Mouse (Mus musculus) midbrain, embryonic 10.5 days (tissue): ENCODE measurements around the gene Gas7. TPM values are rescaled to one million over a fixed set of nuclear protein-coding genes. Genes with fewer than 3 reads are reported as not detected.

Experiments used
- DNase-seq: peaks from one replicate; pipeline ENCODE4 v3.0.0-alpha.2; 2017; ENCODE audit warnings: low spot score
- H3K27ac ChIP-seq: fragments of 300-500 bp; sonication (generic); replicated peaks from 2 replicates; pipeline ENCODE4 v1.5.1; 2016; ENCODE audit warnings: mild to moderate bottlenecking
- H3K27me3 ChIP-seq: fragments of 300-500 bp; sonication (generic); 2 replicates; pipeline ENCODE4 v1.6.1; 2016; ENCODE audit warnings: low read depth, mild to moderate bottlenecking; ENCODE audit not compliant: poor library complexity, severe bottlenecking
- H3K36me3 ChIP-seq: fragments of 300-500 bp; sonication (generic); 2 replicates; pipeline ENCODE4 v1.6.1; 2016; ENCODE audit warnings: mild to moderate bottlenecking, moderate library complexity
- H3K4me1 ChIP-seq: fragments of 300-500 bp; sonication (generic); 2 replicates; pipeline ENCODE4 v1.6.1; 2016
- H3K4me3 ChIP-seq: fragments of 300-500 bp; sonication (generic); 2 replicates; pipeline ENCODE4 v1.5.1; 2016; ENCODE audit warnings: mild to moderate bottlenecking, moderate library complexity
- H3K9me3 ChIP-seq: fragments of 300-500 bp; sonication (generic); replicated peaks from 2 replicates; pipeline ENCODE4 v1.6.1; 2016; ENCODE audit warnings: mild to moderate bottlenecking
- WGBS: fragments of 180-500 bp; shearing (Covaris S2); methylation state at CpG from one replicate; pipeline ENCODE4 v1.1.7; 2016; 5-methylcytosine and 5-hydroxymethylcytosine counted together
- polyA plus RNA-seq: library from polyadenylated mRNA; unstranded; fragments of >200 nt; fragmentation: Nextera tagmentation; extraction: Ambion mirVana; gene quantifications from 2 replicates; pipeline ENCODE4 v1.2.1, GENCODE M21; 2016

Gene Gas7
- polyA plus RNA-seq, 1 experiment from 2014 or later: 2.9 TPM

DNA sequence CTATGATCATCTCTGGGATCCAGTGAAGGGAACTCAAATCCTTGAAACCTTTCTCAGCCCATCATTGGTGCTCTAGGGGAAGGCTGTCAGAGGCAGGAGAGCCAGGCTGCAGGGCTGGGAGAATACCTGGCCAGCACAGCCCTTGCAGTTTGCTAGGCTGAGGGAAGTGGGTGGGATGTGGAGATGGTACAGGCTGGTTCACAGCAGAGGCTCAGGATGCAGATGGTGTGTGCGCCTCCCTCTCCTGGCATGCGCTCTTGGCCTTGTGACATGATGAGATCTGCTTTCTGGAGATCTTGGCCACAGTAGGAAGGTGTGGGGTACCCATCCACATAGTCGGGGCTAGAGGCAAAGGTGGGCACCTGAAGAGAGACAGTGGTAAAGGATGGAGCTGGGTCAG is 209.0 kb downstream of the Gas7 start:
- WGBS: 74% methylated on average over 3 of the region's 3 CpGs
- H3K4me1 ChIP-seq: no peaks in the 10 kb centered on the region
- H3K27ac ChIP-seq: no peak overlapping the region
- no peaks in the 10 kb centered on the region for H3K36me3 ChIP-seq
- H3K4me3 ChIP-seq: no peak overlapping the region
- no peak for DNase-seq
- no peaks in the 10 kb centered on the region for H3K27me3 ChIP-seq
- H3K9me3 ChIP-seq: no peaks in the 10 kb centered on the region

DNA sequence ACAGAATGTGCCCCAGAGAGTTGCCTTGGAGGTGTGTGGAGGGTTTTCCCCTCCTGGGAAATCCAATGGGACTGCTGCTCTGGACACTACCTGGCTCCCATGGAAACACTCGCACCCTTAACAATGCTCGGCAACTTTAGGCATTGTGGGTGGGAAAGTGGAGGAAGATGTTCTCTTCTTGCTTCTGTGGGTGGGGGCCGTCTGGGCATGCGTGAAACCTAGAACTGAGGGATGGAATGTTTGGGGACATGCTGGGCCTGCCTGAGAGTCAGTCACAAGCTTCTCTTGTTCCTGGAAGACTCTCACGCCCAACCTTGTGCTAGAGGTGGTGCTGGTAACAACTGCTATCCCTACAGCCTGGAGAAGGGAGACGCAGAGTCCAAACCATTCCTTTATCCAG is 209.7 kb downstream of the Gas7 start:
- no peaks in the 10 kb centered on the region for H3K27me3 ChIP-seq
- H3K9me3 ChIP-seq: no peaks in the 10 kb centered on the region
- no peak for DNase-seq
- H3K4me3 ChIP-seq: no peak overlapping the region
- no peak overlapping the region for H3K27ac ChIP-seq
- H3K36me3 ChIP-seq: no peaks in the 10 kb centered on the region
- no peaks in the 10 kb centered on the region for H3K4me1 ChIP-seq
- WGBS: 79% methylated on average over 6 of the region's 6 CpGs

DNA sequence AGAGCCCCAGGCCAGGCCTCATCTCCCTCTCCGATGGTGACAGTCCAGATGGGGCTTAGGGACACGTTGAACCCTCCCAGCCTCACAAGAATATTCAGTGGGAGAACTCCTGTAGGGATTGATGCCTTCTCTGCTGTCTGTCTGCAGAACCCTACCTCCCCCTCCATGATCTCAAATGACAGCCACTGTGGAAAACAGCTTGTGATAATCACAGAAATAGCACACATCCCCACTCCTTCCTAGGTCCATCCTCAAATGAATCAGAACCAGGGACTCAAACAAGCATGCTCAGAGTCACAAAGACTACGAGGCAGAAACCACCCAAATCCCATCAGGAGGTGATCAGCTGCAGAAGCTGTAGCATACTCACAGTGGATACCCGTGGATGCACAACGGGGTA is 210.9 kb downstream of the Gas7 start:
- 85% methylated on average over 5 of the region's 5 CpGs for WGBS
- H3K27ac ChIP-seq: no peak overlapping the region
- H3K4me3 ChIP-seq: no peak overlapping the region
- no peak for DNase-seq
- H3K4me1 ChIP-seq: no peaks in the 10 kb centered on the region
- H3K9me3 ChIP-seq: no peaks in the 10 kb centered on the region
- H3K36me3 ChIP-seq: no peaks in the 10 kb centered on the region
- H3K27me3 ChIP-seq: no peaks in the 10 kb centered on the region

GRCm38 (mm10) chr11:67667531-67668332 is 212.5 kb downstream of the Gas7 start:
- Histone ChIP-seq H3K9me3 (no peaks in the 10 kb centered on the region), H3K36me3 (no peaks in the 10 kb centered on the region), H3K4me3 (no peak overlapping the region), H3K4me1 (no peaks in the 10 kb centered on the region), H3K27ac (no peak overlapping the region), H3K27me3 (no peaks in the 10 kb centered on the region)
- WGBS: 94% methylated on average over 13 of the region's 13 CpGs
- DNase-seq: no peak

DNA sequence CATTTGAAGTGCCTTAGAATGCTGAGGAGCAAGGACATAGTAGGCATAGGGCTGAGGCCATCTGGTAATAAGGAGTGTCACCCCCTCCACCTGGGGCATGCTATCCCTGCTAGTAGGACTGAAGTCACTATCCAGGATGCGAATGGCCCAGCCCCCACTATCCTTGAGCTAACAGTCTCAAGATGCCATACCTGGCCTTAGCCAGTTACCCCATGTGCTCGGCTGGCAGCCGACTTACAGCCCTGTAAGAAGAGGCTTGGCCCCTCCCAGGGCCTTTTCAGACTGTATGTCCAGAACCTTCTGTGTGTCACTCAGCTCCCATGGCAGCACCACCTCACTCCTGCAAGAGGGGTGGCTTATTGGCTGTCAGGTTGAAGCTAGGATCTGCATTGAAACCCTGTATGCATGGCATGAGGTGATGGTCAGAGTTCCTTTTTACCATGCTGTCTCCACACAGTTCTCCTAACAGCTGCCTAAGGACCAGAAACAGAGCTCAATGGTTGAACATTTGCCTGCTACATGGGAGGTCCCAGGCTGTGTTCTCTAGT is 213.3 kb downstream of the Gas7 start:
- WGBS: 92% methylated on average over 3 of the region's 3 CpGs
- Histone ChIP-seq H3K27me3 (no peaks in the 10 kb centered on the region), H3K4me3 (no peak overlapping the region), H3K36me3 (no peaks in the 10 kb centered on the region), H3K27ac (no peak overlapping the region), H3K9me3 (no peaks in the 10 kb centered on the region), H3K4me1 (no peaks in the 10 kb centered on the region)
- DNase-seq: no peak

GRCm38 (mm10) chr11:67670031-67670430 is 214.8 kb downstream of the Gas7 start:
- H3K4me3 ChIP-seq: no peak overlapping the region
- whole genome bisulfite sequencing: 96% methylated on average over 6 of the region's 6 CpGs
- DNase-seq: no peak

DNA sequence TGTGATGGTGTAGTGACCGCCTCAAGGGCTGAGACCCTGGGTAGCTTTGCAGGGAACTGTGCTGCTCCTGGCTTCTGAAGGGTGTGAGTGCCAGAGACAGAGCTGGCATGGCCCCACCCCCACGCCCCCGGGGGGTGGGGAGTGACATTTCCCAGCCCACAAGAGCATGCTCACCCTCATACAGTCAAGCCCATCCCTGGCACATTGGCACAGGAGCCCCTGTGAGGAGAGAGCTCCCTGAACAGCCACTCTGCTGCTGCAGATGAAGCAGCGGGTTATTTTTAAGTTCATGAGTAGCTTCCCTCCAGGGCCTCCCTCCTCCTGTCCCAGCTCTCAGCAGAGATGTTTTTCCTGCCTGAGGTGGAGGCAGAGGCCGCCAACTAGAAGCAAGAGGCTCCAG is 216.9 kb downstream of the Gas7 start:
- no peaks in the 10 kb centered on the region for H3K9me3 ChIP-seq
- 83% methylated on average over 5 of the region's 5 CpGs for WGBS
- H3K4me1 ChIP-seq: no peaks in the 10 kb centered on the region
- H3K27me3 ChIP-seq: no peaks in the 10 kb centered on the region
- H3K36me3 ChIP-seq: no peaks in the 10 kb centered on the region
- no peak overlapping the region for H3K4me3 ChIP-seq
- DNase-seq: no peak
- no peak overlapping the region for H3K27ac ChIP-seq

More at GRCm38 (mm10) chr11:67670031-67670430, 214.8 kb downstream of the Gas7 start:
- H3K4me1 ChIP-seq: no peaks in the 10 kb centered on the region
- H3K27ac ChIP-seq: no peak overlapping the region
- H3K36me3 ChIP-seq: no peaks in the 10 kb centered on the region
- H3K9me3 ChIP-seq: no peaks in the 10 kb centered on the region
- H3K27me3 ChIP-seq: no peaks in the 10 kb centered on the region

DNA sequence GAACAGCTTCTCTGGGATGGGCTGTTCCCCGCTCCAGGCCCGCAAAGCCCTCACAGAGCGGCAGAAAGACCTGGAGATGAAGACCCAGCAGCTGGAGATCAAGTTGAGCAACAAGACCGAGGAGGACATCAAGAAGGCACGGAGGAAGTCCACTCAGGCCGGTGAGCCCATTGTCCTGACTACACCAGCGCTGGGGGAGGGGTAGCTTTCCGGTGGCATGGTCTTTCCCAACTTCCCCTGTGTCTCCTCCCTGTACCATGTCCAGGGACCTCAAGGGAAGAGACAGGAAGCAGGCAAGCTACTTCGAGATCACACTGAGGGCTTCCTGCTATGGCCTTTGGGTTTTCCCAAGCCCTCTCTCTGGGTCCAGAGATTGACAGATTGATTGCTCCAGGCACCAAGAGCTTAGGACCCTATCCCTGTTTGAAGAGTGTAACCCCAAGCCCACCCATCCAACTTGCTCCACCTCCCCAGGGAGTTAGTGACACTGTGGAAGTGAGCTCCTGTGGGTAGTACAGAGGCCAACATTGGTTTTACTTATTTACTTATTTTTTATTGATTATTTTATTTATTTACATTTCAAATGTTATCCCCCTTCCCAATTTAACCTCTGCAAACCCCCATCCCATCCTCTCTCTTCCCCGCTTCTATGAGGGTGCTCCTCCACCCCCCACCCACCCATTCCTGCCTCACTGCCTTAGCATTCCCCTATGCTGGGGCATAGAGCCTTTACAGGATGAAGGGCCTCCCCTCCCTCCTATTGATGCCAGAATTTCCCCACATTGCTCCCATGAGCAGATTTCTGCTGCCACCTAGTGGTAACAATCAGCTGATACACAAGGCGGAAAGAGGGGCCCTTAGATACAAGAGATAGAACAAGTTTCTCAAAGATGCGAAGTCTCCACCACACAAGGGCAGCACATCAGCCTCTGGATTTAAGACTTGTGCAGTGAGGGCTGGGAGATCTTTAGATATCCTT is 220.6 kb downstream of the Gas7 start:
- Histone ChIP-seq H3K27ac (no peak overlapping the region), H3K27me3 (no peaks in the 10 kb centered on the region), H3K9me3 (no peaks in the 10 kb centered on the region), H3K4me1 (no peaks in the 10 kb centered on the region), H3K4me3 (no peak overlapping the region), H3K36me3 (no peaks in the 10 kb centered on the region)
- 63% methylated on average over 12 of the region's 12 CpGs for WGBS
- DNase-seq: peak; percentile 56

DNA sequence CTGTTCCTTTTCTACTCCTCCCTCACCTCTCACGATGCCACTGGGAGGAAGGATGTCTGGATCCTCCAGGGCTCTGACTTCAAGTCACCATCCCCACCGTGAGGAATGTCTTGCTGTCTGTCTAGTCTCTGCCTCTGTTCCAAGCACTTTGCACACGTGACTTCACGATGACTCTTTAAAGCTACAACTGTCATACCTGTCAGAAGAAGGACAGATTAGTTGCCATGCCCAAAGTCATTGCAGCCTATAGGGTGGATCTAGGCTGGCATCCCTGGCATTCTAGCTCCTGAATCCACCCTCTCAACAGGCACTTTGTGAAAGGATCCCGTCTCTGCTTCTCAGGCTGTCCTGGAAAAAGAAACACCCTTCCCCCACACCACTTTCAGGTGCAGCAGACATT is 224.1 kb downstream of the Gas7 start:
- WGBS: 76% methylated on average over 5 of the region's 5 CpGs
- Histone ChIP-seq H3K36me3 (no peaks in the 10 kb centered on the region), H3K4me1 (no peaks in the 10 kb centered on the region)

DNA sequence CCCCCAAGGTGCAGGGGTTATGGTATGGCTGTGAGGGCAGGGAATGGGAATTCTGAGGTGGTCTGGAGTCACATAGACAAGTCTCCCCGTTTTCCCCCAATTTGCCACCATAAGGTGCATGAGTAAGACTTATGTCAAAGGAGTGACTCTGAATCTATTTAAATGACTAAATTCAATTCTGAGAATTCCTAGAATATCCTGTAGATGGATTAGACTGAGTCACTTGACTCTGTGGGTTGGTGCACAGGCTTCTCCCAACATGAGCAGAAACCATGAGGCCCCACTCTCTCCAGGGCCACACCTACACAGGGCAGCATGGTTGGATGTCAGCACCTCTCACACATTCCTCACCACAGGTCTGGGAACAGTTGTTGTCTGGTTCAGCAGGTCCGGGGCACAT is 224.7 kb downstream of the Gas7 start:
- 85% methylated on average over 2 of the region's 2 CpGs for WGBS
- no peaks in the 10 kb centered on the region for H3K27me3 ChIP-seq
- DNase-seq: no peak
- H3K36me3 ChIP-seq: no peaks in the 10 kb centered on the region
- H3K9me3 ChIP-seq: no peaks in the 10 kb centered on the region
- H3K27ac ChIP-seq: no peak overlapping the region
- no peak overlapping the region for H3K4me3 ChIP-seq
- no peaks in the 10 kb centered on the region for H3K4me1 ChIP-seq

More for the DNA sequence above, 224.1 kb downstream of the Gas7 start:
- Histone ChIP-seq H3K9me3 (no peaks in the 10 kb centered on the region), H3K27me3 (no peaks in the 10 kb centered on the region), H3K27ac (no peak overlapping the region), H3K4me3 (no peak overlapping the region)
- no peak for DNase-seq

DNA sequence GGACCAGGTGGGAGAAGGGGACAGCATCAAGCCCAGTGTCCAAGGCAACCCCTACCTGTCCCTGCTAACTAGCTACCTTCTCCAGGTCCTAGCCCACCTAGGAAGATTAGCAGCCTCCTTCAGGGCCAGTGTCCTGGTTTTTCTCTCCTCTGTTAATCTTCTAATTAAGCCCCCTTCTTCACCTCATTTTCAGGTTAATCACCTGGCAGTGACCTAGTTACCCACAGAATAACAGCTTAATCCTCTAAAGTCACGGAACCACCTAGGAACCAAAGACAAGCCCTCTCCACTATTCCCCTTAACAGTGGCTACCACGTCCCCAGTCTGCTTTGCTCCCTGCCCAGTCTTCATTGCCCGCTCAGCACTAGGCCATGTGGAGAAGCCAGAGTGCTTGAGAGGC is 226.6 kb downstream of the Gas7 start:
- Histone ChIP-seq H3K27ac (no peak overlapping the region), H3K4me1 (no peaks in the 10 kb centered on the region), H3K27me3 (no peaks in the 10 kb centered on the region), H3K9me3 (no peaks in the 10 kb centered on the region), H3K4me3 (no peak overlapping the region), H3K36me3 (no peaks in the 10 kb centered on the region)
- no peak for DNase-seq
- WGBS: 76% methylated on average over 3 of the region's 3 CpGs

DNA sequence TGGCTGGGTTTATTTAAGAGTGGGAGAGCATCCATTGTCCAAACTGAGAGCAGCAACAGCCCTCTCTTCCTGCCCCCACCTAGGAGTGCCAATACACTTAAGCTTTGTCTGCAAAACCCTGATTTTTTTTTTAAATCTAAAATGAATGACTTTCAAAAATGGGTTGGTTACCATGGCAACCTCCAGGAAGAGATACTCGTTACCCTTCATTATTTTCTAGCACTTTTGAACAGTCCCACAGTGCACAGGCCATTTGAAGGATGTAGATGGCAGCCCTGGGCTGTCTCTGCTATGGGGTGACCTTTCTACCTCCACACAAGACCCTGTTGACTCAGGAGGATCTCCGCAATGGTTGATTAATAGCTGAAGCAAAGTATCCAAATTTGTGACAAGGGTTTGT is 230.9 kb downstream of the Gas7 start:
- 82% methylated on average over 2 of the region's 2 CpGs for WGBS
- peaks cover 13% of the 10 kb centered on the region; the same call in 1 of the 2 replicates for H3K4me1 ChIP-seq
- H3K9me3 ChIP-seq: no peaks in the 10 kb centered on the region
- no peaks in the 10 kb centered on the region for H3K36me3 ChIP-seq
- no peak overlapping the region for H3K4me3 ChIP-seq
- DNase-seq: no peak
- no peaks in the 10 kb centered on the region for H3K27me3 ChIP-seq
- no peak overlapping the region for H3K27ac ChIP-seq
